Mouse (Mus musculus) myocyte (in vitro differentiated cells): Measurements from ENCODE around the gene Ftsj3. TPM values are rescaled to one million over a fixed set of nuclear protein-coding genes. Genes with fewer than 3 reads are reported as not detected.
"Not testable (repeated sequence)": the region's sequence is repeated elsewhere in the genome, so short reads cannot be mapped to it uniquely, and the experiment has no call there.

Experiments used
- H3K27me3 ChIP-seq: one replicate; pipeline ENCODE4 v1.6.1; 2011; ENCODE audit not compliant: control insufficient read depth, insufficient read depth, insufficient read length
- H3K36me3 ChIP-seq: one replicate; pipeline ENCODE4 v1.6.1; 2011; ENCODE audit not compliant: control insufficient read depth, insufficient read depth
- H3K4me2 ChIP-seq: one replicate; pipeline ENCODE4 v1.6.1; 2011; ENCODE audit warnings: low read depth, control low read depth
- H3K4me3 ChIP-seq: one replicate; pipeline ENCODE4 v1.5.1; 2011; ENCODE audit warnings: mild to moderate bottlenecking, control low read depth, moderate library complexity
- H3K79me2 ChIP-seq: one replicate; pipeline ENCODE4 v1.6.1; 2011; ENCODE audit not compliant: control insufficient read depth, insufficient read depth
- H3ac ChIP-seq: one replicate; pipeline ENCODE4 v1.6.1; 2011; ENCODE audit not compliant: control insufficient read depth, insufficient read length
- E2F4 ChIP-seq: IDR thresholded peaks from one replicate; pipeline ENCODE4 v1.6.1; 2011; ENCODE audit warnings: mild to moderate bottlenecking, control low read depth, moderate library complexity; ENCODE audit not compliant: insufficient read depth
- POLR2A ChIP-seq: IDR thresholded peaks from one replicate; pipeline ENCODE4 v1.6.1; 2011; ENCODE audit warnings: low read depth, mild to moderate bottlenecking, control low read depth, moderate library complexity; ENCODE audit not compliant: insufficient read length
- POLR2AphosphoS2 ChIP-seq: IDR thresholded peaks from one replicate; pipeline ENCODE4 v1.6.1; 2011; ENCODE audit warnings: low read depth, control low read depth; ENCODE audit not compliant: insufficient read length
- REST ChIP-seq: IDR thresholded peaks from one replicate; pipeline ENCODE4 v1.6.1; 2011; ENCODE audit warnings: mild to moderate bottlenecking, control low read depth, moderate library complexity; ENCODE audit not compliant: insufficient read depth, insufficient read length
- SRF ChIP-seq: IDR thresholded peaks from one replicate; pipeline ENCODE4 v1.6.1; 2011; ENCODE audit warnings: low read depth; ENCODE audit not compliant: control insufficient read depth, insufficient read length
- TCF3 ChIP-seq: IDR thresholded peaks from one replicate; pipeline ENCODE4 v1.6.1; 2011; ENCODE audit warnings: low read depth, control low read depth; ENCODE audit not compliant: insufficient read length
- USF1 ChIP-seq: IDR thresholded peaks from one replicate; pipeline ENCODE4 v1.6.1; 2011; ENCODE audit warnings: low read depth, mild to moderate bottlenecking, control low read depth, moderate library complexity
- polyA plus RNA-seq: library from polyadenylated mRNA; unstranded; fragments of >200 nt; fragmentation: generic; extraction: Trizol; gene quantifications from one replicate; pipeline ENCODE4 v1.2.1, GENCODE M21; 2012; ENCODE audit warnings: missing spikeins

Gene Ftsj3
- polyA plus RNA-seq, 1 experiment = 36.1 TPM

DNA sequence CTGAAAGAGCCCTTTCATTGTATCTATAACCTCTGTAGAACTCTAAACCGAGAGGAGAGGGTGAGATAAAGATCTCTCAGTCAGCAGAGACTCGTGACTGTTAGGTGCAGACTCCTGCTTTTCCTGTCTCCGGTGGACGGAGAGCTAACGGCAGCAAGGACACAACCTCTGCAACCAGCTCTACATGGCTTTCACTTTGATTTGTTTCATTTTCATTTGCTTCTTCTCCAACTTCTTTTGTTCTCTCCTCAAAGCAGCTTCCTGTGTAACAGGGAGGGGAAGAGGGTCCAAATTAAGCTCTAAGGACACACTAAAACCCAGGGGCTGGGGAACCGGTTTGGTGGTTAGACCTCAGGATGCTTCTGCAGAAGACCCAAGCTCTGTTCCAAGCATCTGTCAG lies 55.1 kb downstream of the Ftsj3 start:
- no peaks in the 10 kb centered on the region for H3K79me2 ChIP-seq
- no peak overlapping the region for H3ac ChIP-seq
- peaks cover 80% of the 10 kb centered on the region for H3K36me3 ChIP-seq
- no peak overlapping the region for H3K4me2 ChIP-seq
- H3K27me3 ChIP-seq = no peaks in the 10 kb centered on the region
- TF ChIP-seq SRF (no peak), POLR2AphosphoS2 (no peak), USF1 (no peak), REST (no peak), TCF3 (no peak), E2F4 (no peak), POLR2A (no peak)
- H3K4me3 ChIP-seq = no peak overlapping the region

DNA sequence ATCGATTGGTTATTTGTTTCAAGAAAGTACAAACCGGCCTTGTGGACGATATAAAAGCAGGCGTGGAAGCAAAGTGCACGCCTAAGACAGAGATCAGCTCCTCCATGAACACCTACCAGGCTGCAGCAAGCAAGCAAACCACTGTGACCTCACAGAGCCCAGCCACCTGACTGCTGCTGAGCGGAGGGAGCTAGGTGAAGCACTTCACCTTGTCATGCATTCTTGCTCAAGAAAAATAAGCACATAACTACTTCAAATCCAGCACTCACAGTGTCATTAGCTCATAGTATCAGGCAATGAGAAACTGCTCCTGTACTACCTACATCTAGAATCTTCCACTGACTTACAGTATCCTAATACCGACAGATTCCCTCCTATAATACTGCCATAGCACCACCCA lies 55.9 kb downstream of the Ftsj3 start:
- not testable (repeated sequence) for H3ac ChIP-seq, H3K79me2 ChIP-seq, H3K4me3 ChIP-seq, H3K4me2 ChIP-seq, H3K27me3 ChIP-seq
- peaks cover 72% of the 10 kb centered on the region for H3K36me3 ChIP-seq

Other genes starting within 250 kb of the Ftsj3 start
- not detected for gene Kcnh6, start 248.0 kb downstream of the Ftsj3 start, polyA plus RNA-seq
- gene Dcaf7, start 219.2 kb downstream of the Ftsj3 start, polyA plus RNA-seq = 36.1 TPM
- 21.2 TPM for gene Taco1, start 190.0 kb downstream of the Ftsj3 start, polyA plus RNA-seq
- 21.9 TPM for gene Map3k3, start 171.5 kb downstream of the Ftsj3 start, polyA plus RNA-seq
- not detected for gene Gm10840, start 95.2 kb downstream of the Ftsj3 start, polyA plus RNA-seq
- gene Limd2, start 95.2 kb downstream of the Ftsj3 start, polyA plus RNA-seq = 36.4 TPM
- 25.9 TPM for gene Strada, start 53.9 kb downstream of the Ftsj3 start, polyA plus RNA-seq
- gene Ccdc47, start 39.7 kb downstream of the Ftsj3 start, polyA plus RNA-seq = 31.6 TPM
- 22.0 TPM for gene Ddx42, start 39.2 kb downstream of the Ftsj3 start, polyA plus RNA-seq
- 305 TPM for gene Psmc5, start 75 bp upstream of the Ftsj3 start, polyA plus RNA-seq
- gene Smarcd2, start 16.9 kb upstream of the Ftsj3 start, polyA plus RNA-seq = 42.9 TPM
- gene Tcam1, start 20.6 kb upstream of the Ftsj3 start, polyA plus RNA-seq = 0.11 TPM
- not detected for gene Gh, start 45.8 kb upstream of the Ftsj3 start, polyA plus RNA-seq
- gene Cd79b, start 58.7 kb upstream of the Ftsj3 start, polyA plus RNA-seq = not detected
- gene Scn4a, start 97.2 kb upstream of the Ftsj3 start, polyA plus RNA-seq = 15.3 TPM
- 0.32 TPM for gene Prr29, start 109.4 kb upstream of the Ftsj3 start, polyA plus RNA-seq
- gene Icam2, start 132.0 kb upstream of the Ftsj3 start, polyA plus RNA-seq = not detected
- 20.4 TPM for gene Ern1, start 231.8 kb upstream of the Ftsj3 start, polyA plus RNA-seq